Mouse (Mus musculus) forebrain, postnatal 0 days (tissue): ENCODE results near the gene Ccdc155. TPM values are rescaled to one million over a fixed set of nuclear protein-coding genes. Genes with fewer than 3 reads are reported as not detected.

Source experiments
- ATAC-seq: fragments of 200-750 bp; cut with Nextera tagmentation; 2 replicates; pipeline ENCODE4 v1.8.0; 2017; ENCODE audit warnings: mild to moderate bottlenecking, moderate library complexity
- DNase-seq: peaks from one replicate; pipeline ENCODE4 v3.0.0-alpha.2; 2015
- H3K27ac ChIP-seq: fragments of 300-500 bp; sonication (generic); 2 replicates; pipeline ENCODE4 v1.5.1; 2014; ENCODE audit warnings: low read depth, mild to moderate bottlenecking, antibody characterized with exemption, low read length, moderate library complexity, mixed read lengths
- H3K27me3 ChIP-seq: fragments of 300-500 bp; sonication (generic); 2 replicates; pipeline ENCODE4 v1.6.1; 2014; ENCODE audit warnings: mild to moderate bottlenecking, low read length, mixed read lengths; ENCODE audit not compliant: insufficient read depth
- H3K36me3 ChIP-seq: fragments of 300-500 bp; sonication (generic); 2 replicates; pipeline ENCODE4 v1.6.1; 2014; ENCODE audit warnings: mild to moderate bottlenecking, moderate library complexity; ENCODE audit not compliant: insufficient read depth
- H3K4me1 ChIP-seq: fragments of 300-500 bp; sonication (generic); 2 replicates; pipeline ENCODE4 v1.6.1; 2014; ENCODE audit warnings: antibody characterized with exemption; ENCODE audit not compliant: insufficient read depth
- H3K4me2 ChIP-seq: fragments of 300-500 bp; sonication (generic); 2 replicates; pipeline ENCODE4 v1.6.1; 2014; ENCODE audit warnings: low read depth, mild to moderate bottlenecking, moderate library complexity
- H3K4me3 ChIP-seq: fragments of 300-500 bp; sonication (generic); 2 replicates; pipeline ENCODE4 v1.5.1; 2014; ENCODE audit warnings: low read depth, low read length, mixed read lengths
- H3K9ac ChIP-seq: fragments of 300-500 bp; sonication (generic); 2 replicates; pipeline ENCODE4 v1.6.1; 2014; ENCODE audit warnings: mild to moderate bottlenecking
- H3K9me3 ChIP-seq: fragments of 300-500 bp; sonication (generic); 2 replicates; pipeline ENCODE4 v1.6.1; 2016; ENCODE audit warnings: low read length
- CTCF ChIP-seq: sonication (generic); IDR thresholded peaks from 2 replicates; pipeline ENCODE4 v1.5.1; 2016; ENCODE audit warnings: antibody characterized with exemption, control low read depth, low read depth
- WGBS: fragments of 180-500 bp; shearing (Covaris S2); extraction: QIAGEN DNeasy Blood & Tissue Kit; methylation state at CpG from one replicate; pipeline ENCODE4 v1.1.7; 2014; 5-methylcytosine and 5-hydroxymethylcytosine counted together
- microRNA-seq, 2 experiments: library from miRNA; unstranded; fragments of <30 nt; microRNA quantifications; one replicate each; pipeline ENCODE4; 2016
- polyA plus RNA-seq: library from polyadenylated mRNA; unstranded; fragments of >200 nt; fragmentation: Nextera tagmentation; extraction: Ambion mirVana; gene quantifications from 2 replicates; pipeline ENCODE4 v1.2.1, GENCODE M21; 2015
- total RNA-seq: library from RNA; depleted of rRNA; stranded (reverse); fragments of >200 nt; gene quantifications from 2 replicates; pipeline ENCODE4 v1.2.3, GENCODE M21; 2014; rRNA removed

Gene Ccdc155
- total and polyA plus RNA-seq, 2 experiments from 2014 or later = 0.14 to 0.97 TPM

DNA sequence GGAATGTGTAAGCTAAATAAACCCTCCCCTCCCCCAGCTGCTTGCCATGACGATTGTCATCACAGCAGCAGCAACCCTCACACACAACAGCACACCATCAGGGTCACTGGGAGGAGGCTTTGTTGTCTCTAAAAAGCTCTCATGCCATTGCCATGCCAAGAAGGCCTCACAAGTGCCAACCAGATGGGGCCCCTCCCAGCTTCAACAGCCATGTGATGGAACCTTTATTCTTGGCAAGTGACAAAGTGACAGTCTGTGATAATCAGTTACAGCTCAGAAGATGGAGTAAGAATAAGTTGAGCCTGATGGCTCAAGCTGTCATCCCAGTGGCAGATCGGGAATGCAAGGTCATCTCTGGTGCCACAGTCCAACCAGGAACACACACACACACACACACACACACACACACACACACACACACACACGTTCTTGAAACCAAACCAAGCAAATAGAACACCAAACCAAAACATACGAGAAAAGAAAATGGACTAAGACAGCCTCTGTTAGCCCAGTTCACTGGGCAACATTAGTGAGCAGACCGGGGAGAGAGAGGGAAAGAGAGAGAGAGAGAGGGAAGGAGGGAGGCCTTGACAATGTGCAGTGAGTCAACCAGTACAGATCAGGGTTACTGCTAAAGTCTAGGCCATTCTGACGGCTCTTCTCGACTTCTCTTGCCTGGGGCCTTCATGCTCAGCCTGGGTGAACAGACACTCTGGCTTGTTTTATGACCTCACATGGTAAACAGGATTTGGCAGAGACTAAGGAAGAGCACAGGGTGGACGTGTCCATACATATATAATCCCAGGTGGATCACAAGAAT is 64.6 kb downstream of the Ccdc155 start:
- Histone ChIP-seq H3K4me2 (no peak overlapping the region), H3K27me3 (0 out of 2 replicates have a peak, but pooled peaks cover 3% of the 10 kb centered on the region), H3K9me3 (no peaks in the 10 kb centered on the region), H3K4me1 (no peaks in the 10 kb centered on the region), H3K27ac (no peak overlapping the region), H3K9ac (no peak overlapping the region), H3K4me3 (no peak overlapping the region), H3K36me3 (0 out of 2 replicates have a peak, but pooled peaks cover 5% of the 10 kb centered on the region)
- TF ChIP-seq CTCF = no peak
- no peak for ATAC-seq
- 75% methylated on average over 8 of the region's 8 CpGs for WGBS
- no peak for DNase-seq

GRCm38 (mm10) chr7:45138403-45138802 is 66.3 kb downstream of the Ccdc155 start:
- H3K9ac ChIP-seq = no peak overlapping the region
- no peak overlapping the region for H3K4me2 ChIP-seq
- no peaks in the 10 kb centered on the region for H3K36me3 ChIP-seq
- TF ChIP-seq CTCF = no peak
- 72% methylated on average over 1 of the region's 1 CpGs for WGBS
- H3K4me3 ChIP-seq = no peak overlapping the region
- 0 out of 2 replicates have a peak, but pooled peaks cover 3% of the 10 kb centered on the region for H3K27me3 ChIP-seq
- no peaks in the 10 kb centered on the region for H3K9me3 ChIP-seq
- H3K4me1 ChIP-seq = no peaks in the 10 kb centered on the region
- DNase-seq (no peak), ATAC-seq (no peak)
- H3K27ac ChIP-seq = no peak overlapping the region

GRCm38 (mm10) chr7:45137171-45138006 is 67.3 kb downstream of the Ccdc155 start:
- Histone ChIP-seq H3K27ac (no peak overlapping the region), H3K36me3 (no peaks in the 10 kb centered on the region), H3K9ac (no peak overlapping the region), H3K27me3 (0 out of 2 replicates have a peak, but pooled peaks cover 3% of the 10 kb centered on the region), H3K9me3 (no peaks in the 10 kb centered on the region), H3K4me1 (no peaks in the 10 kb centered on the region), H3K4me2 (no peak overlapping the region), H3K4me3 (no peak overlapping the region)
- DNase-seq (no peak), ATAC-seq (no peak)
- no peak for TF ChIP-seq CTCF
- 85% methylated on average over 12 of the region's 12 CpGs for WGBS

DNA sequence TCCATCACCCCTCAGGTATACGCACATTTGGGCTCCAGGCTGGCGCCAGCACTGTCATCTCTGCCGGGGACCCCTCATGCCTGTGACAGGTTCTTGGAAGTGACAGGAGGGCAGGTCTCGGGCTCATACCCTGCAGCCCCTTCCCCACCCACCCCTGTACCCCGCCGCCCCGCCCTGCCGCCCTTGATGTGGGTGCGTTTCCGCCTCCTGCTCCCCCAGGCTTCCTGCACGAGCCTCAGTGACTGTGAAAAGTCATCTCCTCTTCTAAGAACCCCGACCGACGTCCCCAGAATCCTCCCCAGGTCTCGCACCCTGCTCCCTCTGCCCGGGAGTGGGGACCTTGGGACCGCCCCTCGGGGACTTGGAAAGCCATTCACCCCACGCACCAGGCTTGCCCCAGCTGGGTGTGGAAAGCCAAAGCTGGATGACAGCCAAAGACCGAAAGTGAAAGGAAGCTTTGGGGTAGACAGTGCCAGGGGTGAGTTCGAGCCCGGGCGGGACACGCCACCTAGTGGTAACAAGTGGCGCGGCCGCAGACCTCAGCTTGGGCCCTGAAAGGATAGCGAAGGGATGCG is 68.6 kb downstream of the Ccdc155 start, which contains the start of the genes Gm45713 and Flt3l:
TSS of gene Gm45713 (minus strand) at position 239 of the 575 bp plus-strand sequence.
TSS of gene Flt3l (minus strand) at position 440 of the 575 bp plus-strand sequence.
- Histone ChIP-seq H3K27ac (no peak within 1 kb of the TSS), H3K4me1 (no peaks in the 10 kb centered on the region), H3K36me3 (no peaks in the 10 kb centered on the region), H3K4me2 (peak within 1 kb of the TSS; percentile 54), H3K9ac (peak within 1 kb of the TSS; percentile 43), H3K4me3 (peak within 1 kb of the TSS; percentile 31), H3K9me3 (no peaks in the 10 kb centered on the region), H3K27me3 (0 out of 2 replicates have a peak, but pooled peaks cover 3% of the 10 kb centered on the region)
- peak; percentile 87 for DNase-seq
- TF ChIP-seq CTCF = peak; percentile 90
- WGBS = 1% methylated on average over 28 of the region's 29 CpGs
- peak; percentile 90 for ATAC-seq

GRCm38 (mm10) chr7:45135370-45135769 is 69.3 kb downstream of the Ccdc155 start:
- Histone ChIP-seq H3K4me1 (no peaks in the 10 kb centered on the region), H3K36me3 (no peaks in the 10 kb centered on the region), H3K27me3 (0 out of 2 replicates have a peak, but pooled peaks cover 3% of the 10 kb centered on the region), H3K9me3 (no peaks in the 10 kb centered on the region), H3K4me2 (0 out of 2 replicates have a peak overlapping the region, but pooled peaks have one; percentile 54), H3K4me3 (no peak overlapping the region), H3K9ac (no peak overlapping the region), H3K27ac (no peak overlapping the region)
- no peak for DNase-seq
- WGBS = 80% methylated on average over 3 of the region's 3 CpGs
- TF ChIP-seq CTCF = no peak
- no peak for ATAC-seq

GRCm38 (mm10) chr7:45134544-45135026 is 70.1 kb downstream of the Ccdc155 start:
- WGBS = 11% methylated on average over 12 of the region's 12 CpGs
- H3K27ac ChIP-seq = no peak overlapping the region
- TF ChIP-seq CTCF = no peak
- 0 out of 2 replicates have a peak, but pooled peaks cover 3% of the 10 kb centered on the region for H3K4me1 ChIP-seq
- no peaks in the 10 kb centered on the region for H3K36me3 ChIP-seq
- no peak overlapping the region for H3K9ac ChIP-seq
- H3K27me3 ChIP-seq = 0 out of 2 replicates have a peak, but pooled peaks cover 3% of the 10 kb centered on the region
- no peaks in the 10 kb centered on the region for H3K9me3 ChIP-seq
- no peak overlapping the region for H3K4me2 ChIP-seq
- ATAC-seq (no peak), DNase-seq (no peak)
- no peak overlapping the region for H3K4me3 ChIP-seq

Small RNA genes within 50 kb of the gene (microRNA-seq; reads per million reads assigned to microRNA genes)
- 0.12 to 0.77 reads per million in 2 experiments for gene Mir7055

Other genes with a start within 250 kb of the Ccdc155 start
Only the 30 nearest of the 35 such genes appear.
- 39.3 and 39.7 TPM in 2 replicates for gene Irf3, start 207.2 kb downstream of the Ccdc155 start, total RNA-seq
- 23.1 and 24.0 TPM in 2 replicates for gene Irf3, start 207.2 kb downstream of the Ccdc155 start, polyA plus RNA-seq
- 7.5 and 7.9 TPM in 2 replicates for gene Bcl2l12, start 206.2 kb downstream of the Ccdc155 start, total RNA-seq
- 7.8 and 8.5 TPM in 2 replicates for gene Bcl2l12, start 206.2 kb downstream of the Ccdc155 start, polyA plus RNA-seq
- 58.7 and 72.5 TPM in 2 replicates for gene Scaf1, start 188.5 kb downstream of the Ccdc155 start, total RNA-seq
- gene Scaf1, start 188.5 kb downstream of the Ccdc155 start, polyA plus RNA-seq = 43.4 and 50.0 TPM in 2 replicates
- gene Rras, start 186.9 kb downstream of the Ccdc155 start, total RNA-seq = 2.9 and 4.2 TPM in 2 replicates
- gene Rras, start 186.9 kb downstream of the Ccdc155 start, polyA plus RNA-seq = 10.6 and 13.1 TPM in 2 replicates
- gene Prr12, start 152.0 kb downstream of the Ccdc155 start, total RNA-seq = 12.6 and 14.0 TPM in 2 replicates
- 4.9 and 8.2 TPM in 2 replicates for gene Prr12, start 152.0 kb downstream of the Ccdc155 start, polyA plus RNA-seq
- 75.2 and 76.4 TPM in 2 replicates for gene Nosip, start 142.5 kb downstream of the Ccdc155 start, total RNA-seq
- gene Nosip, start 142.5 kb downstream of the Ccdc155 start, polyA plus RNA-seq = 74.3 and 75.2 TPM in 2 replicates
- 6.3 and 15.9 TPM in 2 replicates for gene Prrg2, start 142.2 kb downstream of the Ccdc155 start, total RNA-seq
- gene Prrg2, start 142.2 kb downstream of the Ccdc155 start, polyA plus RNA-seq = 14.9 and 15.1 TPM in 2 replicates
- 29.7 and 43.8 TPM in 2 replicates for gene Rcn3, start 112.7 kb downstream of the Ccdc155 start, total RNA-seq
- gene Rcn3, start 112.7 kb downstream of the Ccdc155 start, polyA plus RNA-seq = 32.6 and 36.4 TPM in 2 replicates
- 24.9 and 29.4 TPM in 2 replicates for gene Fcgrt, start 101.0 kb downstream of the Ccdc155 start, total RNA-seq
- gene Fcgrt, start 101.0 kb downstream of the Ccdc155 start, polyA plus RNA-seq = 35.1 and 44.7 TPM in 2 replicates
- gene Rps11, start 80.5 kb downstream of the Ccdc155 start, total RNA-seq = 974 and 1,229 TPM in 2 replicates
- gene Rps11, start 80.5 kb downstream of the Ccdc155 start, polyA plus RNA-seq = 814 and 982 TPM in 2 replicates
- gene Rpl13a, start 76.1 kb downstream of the Ccdc155 start, total RNA-seq = 2,018 and 2,903 TPM in 2 replicates
- gene Rpl13a, start 76.1 kb downstream of the Ccdc155 start, polyA plus RNA-seq = 852 and 1,121 TPM in 2 replicates
- gene Gm45713, start 68.7 kb downstream of the Ccdc155 start, total RNA-seq = not detected in 2 replicates
- 0.36 TPM in 1 of 2 replicates, not detected in the other for gene Gm45713, start 68.7 kb downstream of the Ccdc155 start, polyA plus RNA-seq
- 2.3 and 3.1 TPM in 2 replicates for gene Flt3l, start 68.5 kb downstream of the Ccdc155 start, total RNA-seq
- 1.9 and 6.8 TPM in 2 replicates for gene Flt3l, start 68.5 kb downstream of the Ccdc155 start, polyA plus RNA-seq
- 112 and 117 TPM in 2 replicates for gene Pih1d1, start 50.6 kb downstream of the Ccdc155 start, total RNA-seq
- 74.3 and 80.4 TPM in 2 replicates for gene Pih1d1, start 50.6 kb downstream of the Ccdc155 start, polyA plus RNA-seq
- 10.2 and 14.2 TPM in 2 replicates for gene Aldh16a1, start 50.3 kb downstream of the Ccdc155 start, total RNA-seq
- gene Aldh16a1, start 50.3 kb downstream of the Ccdc155 start, polyA plus RNA-seq = 13.3 TPM in 2 replicates
- 71.4 and 87.5 TPM in 2 replicates for gene Slc17a7, start 40.9 kb downstream of the Ccdc155 start, total RNA-seq
- 47.6 and 50.3 TPM in 2 replicates for gene Slc17a7, start 40.9 kb downstream of the Ccdc155 start, polyA plus RNA-seq
- gene Gfy, start 25.3 kb downstream of the Ccdc155 start, total RNA-seq = not detected in 2 replicates
- gene Gfy, start 25.3 kb downstream of the Ccdc155 start, polyA plus RNA-seq = 0.21 TPM in 1 of 2 replicates, not detected in the other
- not detected in 2 replicates for gene Pth2, start 23.9 kb downstream of the Ccdc155 start, total RNA-seq
- gene Pth2, start 23.9 kb downstream of the Ccdc155 start, polyA plus RNA-seq = 0.34 and 0.48 TPM in 2 replicates
- gene Dkkl1, start 7.3 kb upstream of the Ccdc155 start, total RNA-seq = 8.4 and 9.1 TPM in 2 replicates
- gene Dkkl1, start 7.3 kb upstream of the Ccdc155 start, polyA plus RNA-seq = 8.9 and 12.1 TPM in 2 replicates
- 30.6 and 40.6 TPM in 2 replicates for gene Tead2, start 10.9 kb upstream of the Ccdc155 start, total RNA-seq
- gene Tead2, start 10.9 kb upstream of the Ccdc155 start, polyA plus RNA-seq = 18.4 and 22.5 TPM in 2 replicates
- 0.46 and 0.62 TPM in 2 replicates for gene Cd37, start 34.2 kb upstream of the Ccdc155 start, total RNA-seq
- gene Cd37, start 34.2 kb upstream of the Ccdc155 start, polyA plus RNA-seq = 2.0 and 2.5 TPM in 2 replicates
- gene Slc6a16, start 36.2 kb upstream of the Ccdc155 start, total RNA-seq = 0.24 TPM in 1 of 2 replicates, not detected in the other
- 0.74 and 1.7 TPM in 2 replicates for gene Slc6a16, start 36.2 kb upstream of the Ccdc155 start, polyA plus RNA-seq
- not detected in 2 replicates for gene Slc6a21, start 72.6 kb upstream of the Ccdc155 start, total RNA-seq
- gene Slc6a21, start 72.6 kb upstream of the Ccdc155 start, polyA plus RNA-seq = not detected in 2 replicates
- gene Trpm4, start 128.9 kb upstream of the Ccdc155 start, total RNA-seq = 17.1 and 17.5 TPM in 2 replicates
- gene Trpm4, start 128.9 kb upstream of the Ccdc155 start, polyA plus RNA-seq = 8.9 and 9.4 TPM in 2 replicates
- gene Hrc, start 130.4 kb upstream of the Ccdc155 start, total RNA-seq = 0.46 and 0.52 TPM in 2 replicates
- gene Hrc, start 130.4 kb upstream of the Ccdc155 start, polyA plus RNA-seq = not detected in 2 replicates
- gene Ppfia3, start 162.1 kb upstream of the Ccdc155 start, total RNA-seq = 76.5 and 81.0 TPM in 2 replicates
- gene Ppfia3, start 162.1 kb upstream of the Ccdc155 start, polyA plus RNA-seq = 21.7 and 26.0 TPM in 2 replicates
- gene Lin7b, start 165.7 kb upstream of the Ccdc155 start, total RNA-seq = 32.2 and 47.3 TPM in 2 replicates
- 36.8 and 39.8 TPM in 2 replicates for gene Lin7b, start 165.7 kb upstream of the Ccdc155 start, polyA plus RNA-seq
- 247 and 310 TPM in 2 replicates for gene Snrnp70, start 190.8 kb upstream of the Ccdc155 start, total RNA-seq
- 116 and 124 TPM in 2 replicates for gene Snrnp70, start 190.8 kb upstream of the Ccdc155 start, polyA plus RNA-seq
- gene Kcna7, start 200.8 kb upstream of the Ccdc155 start, total RNA-seq = 0.14 TPM in 1 of 2 replicates, not detected in the other
- not detected in 2 replicates for gene Kcna7, start 200.8 kb upstream of the Ccdc155 start, polyA plus RNA-seq
- gene Ntf5, start 208.8 kb upstream of the Ccdc155 start, total RNA-seq = 0.24 TPM in 1 of 2 replicates, not detected in the other
- gene Ntf5, start 208.8 kb upstream of the Ccdc155 start, polyA plus RNA-seq = 0.07 and 0.11 TPM in 2 replicates